Mouse (Mus musculus) mouse embryonic stem cell (cell line): ENCODE measurements at regions not wholly inside any gene's neighbourhood (a gene's known extent, or its start where the extent isn't known, plus 50 kb on each side); places are given as distances from the start of the nearest gene placed in this dataset.

Experiments
- in situ Hi-C, 2 experiments: fragments of 300-500 bp; cut with MboI; formaldehyde crosslinking; loops; 1 replicate in 1 of 2; 3 replicates in 1 of 2; pipeline ENCODE4 v1.14.3; 2019 to 2020; ENCODE audit warnings: low sequenced_read_pairs in 2 of 2, low pct_unique_long_range_greater_than_20kb in 1 of 2, mixed read lengths in 1 of 2; ENCODE audit not compliant: unreplicated experiment in 1 of 2

DNA sequence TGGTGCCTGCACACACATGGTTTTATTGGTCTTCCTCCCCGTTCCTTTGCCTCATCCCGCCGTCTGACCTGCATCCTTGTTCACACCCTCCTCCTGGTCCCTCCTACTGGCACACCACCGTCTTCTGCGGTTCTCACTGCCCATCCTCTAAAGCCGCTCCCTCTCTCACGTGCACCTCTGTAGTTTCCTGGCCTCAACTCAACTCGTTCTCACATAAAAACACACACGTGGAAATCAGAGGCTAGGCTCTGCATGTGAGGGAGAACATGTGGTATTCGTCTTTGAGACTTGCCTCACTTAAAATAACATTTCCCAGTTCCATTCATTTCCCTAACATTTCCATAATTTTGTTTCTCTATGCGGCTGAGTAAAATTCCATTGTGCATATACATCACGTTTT, 69.5 kb downstream of the Aldh8a1 start:
- in situ Hi-C loops, result loop anchor here in 1 of 2 experiments (5.0 kb wide), 1 partner anchor 64 kb away; no protein-coding TSS in a partner anchor

DNA sequence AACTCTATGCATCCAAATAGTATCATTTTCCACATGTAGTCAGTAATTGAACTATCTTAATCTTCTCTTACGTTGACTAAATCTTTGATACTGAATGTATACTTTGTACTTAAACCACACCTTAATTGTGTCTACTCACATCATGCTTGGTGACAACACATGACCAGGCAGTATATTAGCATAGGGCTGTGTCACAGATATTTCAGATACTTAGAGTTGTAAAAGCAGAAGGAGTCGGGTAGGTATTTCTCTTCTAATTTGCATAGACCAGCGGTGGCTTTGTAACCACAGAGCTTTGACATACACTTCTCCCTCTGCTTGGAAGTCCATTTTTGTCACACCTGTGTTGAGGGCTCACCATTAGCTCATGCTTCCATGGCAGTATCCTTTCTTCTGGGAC, 71.0 kb downstream of the Aldh8a1 start:
- in situ Hi-C loops, result loop anchor here in 1 of 2 experiments (5.0 kb wide), 1 partner anchor 66 kb away; no protein-coding TSS in a partner anchor

DNA sequence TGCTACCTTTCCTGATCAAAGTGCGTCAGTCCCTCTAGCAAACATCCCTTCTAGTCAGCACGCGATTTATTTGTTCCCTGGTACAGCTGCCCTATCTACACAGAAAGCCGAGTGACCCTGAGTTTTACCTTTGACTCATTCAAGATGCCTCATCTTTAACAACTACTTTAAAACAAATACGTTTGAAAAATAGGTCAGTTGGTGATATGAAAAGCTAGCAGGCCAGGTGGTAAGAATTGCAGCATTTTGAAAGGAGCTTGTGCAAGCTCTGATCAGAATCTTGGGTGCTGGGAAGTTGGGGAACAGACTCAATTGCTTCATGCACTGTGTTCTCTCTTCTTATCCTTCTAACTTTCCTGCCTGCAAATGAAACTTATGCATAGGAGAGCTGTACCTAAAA, 71.9 kb downstream of the Aldh8a1 start:
- in situ Hi-C loops, result loop anchor here in 1 of 2 experiments (5.0 kb wide), 1 partner anchor 67 kb away; no protein-coding TSS in a partner anchor

DNA sequence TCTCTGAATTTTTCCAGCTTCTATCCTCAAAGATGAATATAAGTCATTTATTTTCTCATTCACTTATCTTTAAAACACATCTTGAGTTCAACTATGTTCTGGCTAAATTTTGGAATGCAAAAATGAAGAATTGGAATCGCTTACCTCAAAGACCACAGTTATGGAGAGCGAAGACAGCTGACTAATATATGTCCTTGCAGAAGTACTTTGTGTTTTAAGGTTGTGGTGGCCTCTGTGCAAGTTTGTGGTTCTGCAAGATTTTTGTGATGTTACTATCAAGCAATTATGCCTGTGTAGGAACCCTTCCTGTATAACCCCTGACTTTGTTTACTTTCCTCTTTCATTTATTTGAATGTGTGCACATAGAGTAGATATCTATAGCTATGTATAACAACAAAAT, 75.5 kb downstream of the Aldh8a1 start:
- in situ Hi-C loops, result no loop called here

DNA sequence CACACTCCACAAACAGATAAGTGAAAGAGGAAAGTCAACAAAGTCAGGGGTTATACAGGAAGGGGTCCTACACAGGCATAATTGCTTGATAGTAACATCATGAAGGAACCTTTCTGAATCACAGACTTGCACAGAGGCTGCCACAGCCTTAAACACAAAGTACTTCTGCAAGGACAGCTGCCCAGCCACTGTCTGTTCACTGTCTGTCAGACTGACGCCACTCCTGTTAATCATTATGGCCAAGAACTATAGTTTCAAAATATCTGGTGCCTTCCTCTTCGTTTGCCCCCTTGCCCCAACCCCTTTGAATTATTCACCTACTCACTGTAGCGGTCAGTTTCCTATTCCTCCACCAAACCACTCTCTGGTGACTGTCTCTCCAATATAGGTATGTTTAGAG, 76.4 kb downstream of the Aldh8a1 start:
- in situ Hi-C loops, result no loop called here

DNA sequence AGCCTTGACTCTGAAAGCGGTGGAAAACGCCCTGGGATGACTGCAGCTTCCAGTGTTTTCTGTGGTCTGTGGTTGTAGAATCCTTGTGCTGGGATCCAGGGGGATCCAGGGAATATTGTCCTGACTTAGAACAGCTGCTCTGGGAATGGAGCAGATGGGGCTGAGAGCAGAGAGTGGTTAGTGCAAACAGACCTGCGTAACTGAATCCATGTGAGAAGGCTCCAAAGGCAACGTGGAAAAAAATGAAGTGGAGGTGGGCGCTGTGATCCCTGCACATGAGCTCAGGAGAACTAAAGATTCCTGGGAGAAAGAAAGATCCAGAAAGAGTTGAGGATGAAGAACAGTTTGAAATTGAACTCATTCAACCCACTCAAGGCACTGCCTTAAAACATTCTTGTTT, 77.1 kb downstream of the Aldh8a1 start:
- in situ Hi-C loops, result no loop called here

DNA sequence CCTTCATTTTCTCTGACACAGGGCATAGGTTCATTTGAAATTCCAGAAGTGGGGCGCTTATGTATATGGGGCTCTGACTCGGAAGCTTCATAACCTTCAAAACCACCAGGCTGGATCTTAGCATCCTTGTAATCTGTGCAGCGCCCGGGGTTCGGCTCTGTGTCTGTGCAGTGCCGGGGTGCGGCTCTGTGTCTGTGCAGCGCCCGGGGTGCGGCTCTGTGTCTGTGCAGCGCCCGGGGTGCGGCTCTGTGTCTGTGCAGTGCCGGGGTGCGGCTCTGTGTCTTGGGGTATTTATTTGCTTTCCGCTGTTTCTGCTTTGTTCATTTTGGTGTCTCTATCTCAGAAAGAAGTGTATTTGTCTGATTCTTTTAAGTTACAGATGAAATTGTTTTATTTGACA, 77.7 kb downstream of the Aldh8a1 start:
- in situ Hi-C loops, result no loop called here

DNA sequence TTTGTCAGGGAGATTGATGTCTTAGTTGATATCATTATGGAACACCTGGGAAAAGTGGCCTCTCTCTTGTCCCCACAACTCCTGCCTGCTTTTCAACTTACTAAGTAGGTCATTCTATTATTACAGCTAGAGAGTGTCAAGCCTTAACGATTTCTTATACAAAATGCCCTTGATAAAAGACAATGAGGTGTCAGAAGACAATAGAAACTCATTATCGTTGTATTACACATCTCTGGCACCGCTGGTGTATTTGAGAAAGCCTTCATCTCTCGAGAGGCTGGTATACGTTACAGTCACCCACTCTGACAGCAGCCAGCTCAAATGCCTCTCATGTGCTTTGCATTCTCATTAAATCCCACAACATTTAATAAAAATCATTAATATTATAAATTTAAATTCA, 78.8 kb downstream of the Aldh8a1 start:
- in situ Hi-C loops, result no loop called here

DNA sequence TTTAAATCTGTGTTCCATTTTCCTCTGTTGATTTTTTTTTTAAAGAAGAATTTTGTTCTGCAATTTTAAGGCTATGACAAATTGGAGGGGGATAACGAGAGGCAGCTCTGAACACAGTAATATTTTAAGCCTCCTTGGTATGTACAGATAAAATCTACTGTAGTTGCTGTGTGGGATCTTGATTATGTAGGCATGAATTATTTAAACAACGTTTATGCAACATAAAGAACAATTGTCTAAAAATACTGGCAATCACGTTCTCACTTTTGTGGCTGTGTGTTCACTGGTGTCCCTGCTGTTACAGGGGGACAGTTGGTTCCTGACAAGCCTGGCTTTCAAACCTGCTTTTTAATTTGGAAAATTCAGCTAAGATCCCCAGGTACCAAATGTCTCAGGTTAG, 79.3 kb downstream of the Aldh8a1 start:
- in situ Hi-C loops, result no loop called here

DNA sequence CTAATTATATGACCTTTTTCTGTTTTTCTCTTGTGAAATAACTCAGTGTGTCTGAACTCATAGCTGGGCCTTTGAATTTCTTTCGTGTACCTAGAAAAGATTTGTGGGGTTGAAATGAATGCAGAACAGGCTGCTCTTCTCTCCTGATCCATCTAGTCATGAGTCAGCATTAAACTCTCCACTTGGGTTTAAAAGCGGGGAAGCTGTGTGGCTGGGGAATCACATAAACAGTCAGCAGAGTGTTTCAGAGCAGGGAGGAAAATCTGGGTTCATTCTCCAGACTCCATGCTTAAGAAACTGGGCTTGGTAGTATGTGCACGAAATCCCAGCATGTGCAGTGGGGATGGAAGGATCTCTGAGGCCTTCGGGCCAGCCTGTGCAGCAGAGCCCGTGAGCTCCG, 79.9 kb downstream of the Aldh8a1 start:
- in situ Hi-C loops, result no loop called here

DNA sequence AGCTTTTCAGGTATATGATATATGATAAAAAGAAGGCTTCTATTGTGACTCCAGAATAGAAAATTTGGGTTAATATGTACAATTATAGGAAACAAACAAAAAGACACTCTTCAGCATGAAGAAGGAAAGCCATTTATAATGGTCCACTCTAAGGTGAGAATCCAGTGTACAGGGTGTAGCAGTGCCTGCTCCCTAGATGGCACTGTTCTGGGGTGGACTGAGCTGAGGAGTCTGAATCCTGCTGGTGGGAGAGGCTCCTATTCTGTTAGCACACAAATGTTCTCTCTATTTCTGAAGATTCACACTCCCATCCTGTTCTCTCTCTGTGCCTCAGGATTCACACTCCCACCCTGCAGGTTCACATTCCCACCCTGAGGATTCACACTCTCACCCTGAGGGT, 81.5 kb downstream of the Aldh8a1 start:
- in situ Hi-C loops, result no loop called here

DNA sequence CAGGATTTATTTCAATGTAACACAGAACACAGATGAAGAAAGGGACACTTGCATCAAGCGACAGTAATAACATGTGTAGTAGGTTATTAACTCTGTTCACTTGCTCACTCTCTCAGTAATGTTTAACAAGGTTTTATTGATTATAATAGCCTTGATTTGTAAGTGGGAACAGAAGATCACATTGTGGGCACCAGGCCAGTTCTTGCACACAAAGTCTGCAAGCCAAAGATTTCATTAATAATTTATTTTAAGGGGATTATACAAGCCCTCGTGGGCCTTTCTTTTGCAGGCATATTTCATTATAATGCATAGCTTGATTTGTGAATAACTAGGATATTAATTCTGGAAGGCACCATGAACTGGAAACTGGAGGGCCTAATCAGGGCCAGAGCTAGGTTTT, 83.0 kb downstream of the Aldh8a1 start:
- in situ Hi-C loops, result loop anchor here in 1 of 2 experiments (10.0 kb wide), 1 partner anchor 65 kb away; no protein-coding TSS in a partner anchor

DNA sequence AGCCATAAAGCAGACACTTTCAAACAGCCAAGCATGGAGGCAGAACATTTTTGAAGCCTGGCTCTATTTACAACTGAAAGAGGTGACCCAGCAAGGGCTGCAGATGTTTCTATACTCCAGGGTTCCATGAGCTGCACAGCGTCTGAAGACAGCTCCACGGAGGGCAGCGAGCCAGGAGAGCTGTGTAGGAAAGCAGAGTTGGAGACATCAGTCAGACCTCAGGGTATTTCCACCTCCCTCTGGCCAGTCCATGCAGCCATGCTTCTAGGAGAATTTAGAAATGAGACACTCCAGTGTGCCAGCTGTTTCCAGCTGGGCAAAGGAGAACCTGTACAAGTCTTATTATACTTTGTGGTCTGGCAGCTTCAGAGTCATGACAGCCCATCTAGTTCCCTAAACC, 85.8 kb downstream of the Aldh8a1 start:
- in situ Hi-C loops, result loop anchor here in 1 of 2 experiments (10.0 kb wide), 1 partner anchor 68 kb away; no protein-coding TSS in a partner anchor

DNA sequence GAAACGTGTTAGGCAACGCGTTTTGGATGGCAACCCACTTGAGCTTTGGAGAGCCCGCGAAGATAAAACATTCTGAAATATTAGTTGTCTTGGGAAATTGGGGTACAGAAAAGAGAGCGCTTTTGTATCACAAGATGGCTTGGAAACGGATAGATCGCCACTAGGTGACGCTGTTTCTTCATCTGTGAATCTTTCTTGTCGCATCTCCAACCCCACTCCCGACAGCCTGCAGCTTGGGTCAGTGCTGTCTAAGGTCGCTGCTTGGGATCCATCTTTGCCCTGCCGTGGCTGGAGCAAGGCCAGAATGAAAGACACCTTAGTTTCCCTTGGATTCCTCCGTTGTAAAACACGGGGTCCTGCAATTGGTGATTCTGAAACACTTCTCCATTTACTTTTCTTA, 88.3 kb downstream of the Aldh8a1 start:
- in situ Hi-C loops, result loop anchor here (5.0 to 10.0 kb wide), 2 partner anchors 71 to 542 kb away; no protein-coding TSS in a partner anchor

DNA sequence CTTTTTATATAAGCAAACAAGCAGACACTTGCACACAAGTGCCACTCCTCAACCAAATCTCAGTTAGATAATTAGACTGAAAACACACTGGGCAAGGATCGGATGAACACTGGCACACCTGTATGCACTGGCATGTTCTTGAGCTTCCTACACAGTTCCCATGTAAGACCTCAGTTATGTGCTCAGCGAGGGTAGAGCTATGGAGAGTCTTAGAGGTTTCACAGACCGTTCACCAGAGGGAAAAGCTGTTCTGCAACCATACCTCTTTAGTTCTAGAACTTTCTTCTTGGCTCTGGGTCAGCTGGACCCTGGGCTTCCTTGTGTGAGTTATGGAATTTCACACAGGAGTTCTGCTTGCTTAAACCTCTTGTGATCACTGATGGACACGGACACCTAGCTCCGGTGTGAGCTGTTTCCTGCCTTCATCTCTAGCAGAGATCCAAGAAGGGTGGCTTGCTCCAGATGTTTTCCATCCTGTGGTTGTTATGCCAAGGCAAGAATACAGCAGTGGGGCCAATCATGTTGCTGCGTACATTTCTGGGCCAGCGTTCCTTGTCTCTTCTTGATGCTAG, 88.8 kb downstream of the Aldh8a1 start:
- in situ Hi-C loops, result loop anchor here (5.0 to 10.0 kb wide), 2 partner anchors 71 to 541 kb away; no protein-coding TSS in a partner anchor

DNA sequence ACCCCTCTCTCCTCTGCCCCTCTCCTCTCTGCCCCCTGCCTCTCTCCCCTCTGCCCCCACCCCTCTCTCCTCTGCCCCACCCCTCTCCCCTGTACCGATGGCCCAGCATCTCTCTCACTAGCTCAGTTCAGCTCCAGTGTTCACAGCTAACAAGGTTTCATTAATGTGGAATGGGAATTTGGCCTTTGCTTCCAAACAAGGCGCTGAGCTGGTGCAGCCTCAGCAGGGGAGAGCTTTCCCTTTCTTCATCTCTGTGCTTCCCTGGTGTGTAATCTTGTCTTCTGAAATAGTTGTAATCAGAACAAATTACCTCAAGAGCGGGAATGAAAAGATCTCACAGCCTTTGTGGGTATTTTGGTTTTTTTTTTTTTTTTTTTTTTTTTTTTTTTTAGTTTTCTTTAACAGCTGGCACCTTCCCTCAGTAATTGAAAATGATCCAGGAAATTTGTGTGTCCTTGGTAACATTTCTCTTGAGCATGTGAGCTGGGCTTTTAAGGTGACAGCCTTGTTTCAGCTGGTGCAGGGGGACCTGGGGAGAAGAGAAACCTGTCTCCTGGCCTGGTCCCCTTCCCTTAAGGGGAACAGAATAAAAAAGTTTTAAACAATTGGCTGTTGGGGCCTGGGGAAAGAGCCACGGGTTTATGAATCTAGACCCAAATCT, 90.5 kb downstream of the Aldh8a1 start:
- in situ Hi-C loops, result loop anchor here (5.0 to 10.0 kb wide), 2 partner anchors 73 to 540 kb away; no protein-coding TSS in a partner anchor

DNA sequence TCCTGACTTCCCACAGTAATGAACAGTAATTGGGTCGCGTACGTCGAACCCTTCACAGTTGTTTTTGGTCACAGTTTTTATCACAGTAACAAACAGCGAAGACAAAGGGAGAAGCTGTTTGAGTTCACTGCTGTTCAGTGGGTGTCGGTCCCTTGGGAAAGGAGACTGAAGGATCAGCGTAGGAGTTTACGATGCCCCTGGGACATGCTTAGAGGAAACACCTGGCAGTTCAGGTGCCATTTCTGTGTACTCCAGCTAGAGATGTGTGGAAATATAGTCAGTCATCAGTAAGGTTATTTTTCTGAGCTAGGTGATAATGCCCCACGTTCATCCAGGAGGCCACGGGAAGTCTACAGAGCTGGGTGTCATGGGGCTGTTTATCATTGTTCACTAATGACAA, 91.3 kb downstream of the Aldh8a1 start:
- in situ Hi-C loops, result loop anchor here (5.0 to 10.0 kb wide), 2 partner anchors 74 to 539 kb away; no protein-coding TSS in a partner anchor

DNA sequence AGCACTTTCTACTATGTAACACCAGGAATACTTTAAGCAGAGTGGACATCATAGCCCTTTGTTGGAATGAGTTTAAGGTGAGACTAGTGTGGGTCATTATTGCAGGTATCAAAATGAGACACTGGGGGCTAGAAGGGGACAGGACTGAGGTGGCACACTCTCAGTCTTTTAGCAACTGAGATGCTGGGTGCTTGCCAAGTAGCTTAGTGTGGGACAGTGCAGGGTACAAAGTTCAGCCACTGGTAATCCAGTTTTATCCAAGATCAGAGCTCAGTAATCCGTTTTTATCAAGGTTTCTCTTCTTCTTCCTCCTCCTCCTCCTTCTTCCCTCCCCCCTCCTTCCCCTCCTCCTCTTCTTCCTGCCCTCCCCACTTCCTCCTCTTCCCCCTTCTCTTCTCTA, 92.9 kb downstream of the Aldh8a1 start:
- in situ Hi-C loops, result loop anchor here (5.0 to 10.0 kb wide), 2 partner anchors 75 to 537 kb away; no protein-coding TSS in a partner anchor

DNA sequence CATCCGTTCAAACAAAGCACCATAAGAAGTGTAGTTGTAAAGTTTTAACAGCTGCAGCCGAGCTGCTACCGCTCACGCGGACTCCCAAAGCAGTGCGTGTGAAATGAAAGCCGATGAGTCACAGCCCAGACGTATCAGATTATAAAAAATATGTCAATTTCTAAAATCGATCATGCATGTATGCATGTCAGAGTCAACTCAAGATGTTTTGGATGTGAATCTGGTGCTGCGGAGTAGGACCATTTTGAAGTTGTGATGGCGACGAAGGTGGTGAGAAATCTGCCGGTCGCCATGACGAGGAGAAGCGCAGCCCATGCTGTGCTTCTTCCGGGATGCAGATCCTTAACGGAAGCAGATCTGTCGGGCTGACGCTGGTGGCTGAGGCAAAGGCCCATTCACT, 93.5 kb downstream of the Aldh8a1 start:
- in situ Hi-C loops, result no loop called here

DNA sequence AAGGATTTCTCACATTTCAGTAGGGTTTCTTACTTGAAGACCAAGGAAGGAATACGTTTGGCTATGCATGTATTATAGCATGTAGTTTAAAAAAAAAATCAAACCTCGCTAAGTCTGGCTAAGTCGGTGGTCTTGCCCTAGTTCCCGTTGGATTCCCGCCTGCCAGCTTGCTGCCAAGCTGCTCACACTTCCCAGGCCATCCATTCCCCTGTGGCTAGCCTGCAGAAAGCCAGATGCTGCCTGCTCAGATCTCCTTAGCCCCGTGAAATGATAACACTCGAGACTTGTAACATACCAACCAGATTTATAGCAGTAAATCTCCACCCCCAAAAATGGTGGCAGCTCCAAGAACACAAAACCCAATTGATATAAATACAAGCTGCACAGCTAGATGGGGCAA, 97.2 kb downstream of the Aldh8a1 start:
- in situ Hi-C loops, result no loop called here
